Mouse (Mus musculus) thymus, adult 2 months (tissue): Measurements from ENCODE around the gene Ppm1j.

ENCODE experiments used
- CTCF ChIP-seq: fragments of 200-500 bp; IDR thresholded peaks from 2 replicates; pipeline ENCODE4 v1.5.1; 2012; ENCODE audit warnings: mild to moderate bottlenecking, control low read depth, low read length, moderate library complexity, borderline replicate concordance; ENCODE audit not compliant: control insufficient read depth, poor library complexity, insufficient read depth; ENCODE audit errors: extremely low read depth
- POLR2A ChIP-seq: fragments of 200-500 bp; IDR thresholded peaks from 2 replicates; pipeline ENCODE4 v1.6.1; 2012; ENCODE audit warnings: mild to moderate bottlenecking, low read length, control low read depth, moderate library complexity; ENCODE audit not compliant: control insufficient read depth, poor library complexity, insufficient read depth; ENCODE audit errors: extremely low read depth

- no peak for TF ChIP-seq CTCF
- no peak for TF ChIP-seq POLR2A
Measured at GRCm38 (mm10) chr3:104734654-104735053, 46.2 kb upstream of the Ppm1j start.
